Mouse (Mus musculus) gastrocnemius, postnatal 36 days (tissue): Measurements from ENCODE around the gene Ccdc167. TPM values are rescaled to one million over a fixed set of nuclear protein-coding genes. Genes with fewer than 3 reads are reported as not detected.

ENCODE experiments used
- DNase-seq, 2 experiments: peaks; one replicate each; pipeline ENCODE4 v3.0.0; 2022
- intact Hi-C: fragments of 180-260 bp; cut with DNase I; formaldehyde crosslinking; loops from one replicate; pipeline ENCODE4 v1.15.1; 2025
- total RNA-seq, 2 experiments: library from RNA; stranded (reverse); gene quantifications; 2 replicates each; pipeline ENCODE4 v1.2.3; 2021

The Ccdc167 gene
- total RNA-seq, 2 experiments from 2014 or later: 7.0 TPM

DNA sequence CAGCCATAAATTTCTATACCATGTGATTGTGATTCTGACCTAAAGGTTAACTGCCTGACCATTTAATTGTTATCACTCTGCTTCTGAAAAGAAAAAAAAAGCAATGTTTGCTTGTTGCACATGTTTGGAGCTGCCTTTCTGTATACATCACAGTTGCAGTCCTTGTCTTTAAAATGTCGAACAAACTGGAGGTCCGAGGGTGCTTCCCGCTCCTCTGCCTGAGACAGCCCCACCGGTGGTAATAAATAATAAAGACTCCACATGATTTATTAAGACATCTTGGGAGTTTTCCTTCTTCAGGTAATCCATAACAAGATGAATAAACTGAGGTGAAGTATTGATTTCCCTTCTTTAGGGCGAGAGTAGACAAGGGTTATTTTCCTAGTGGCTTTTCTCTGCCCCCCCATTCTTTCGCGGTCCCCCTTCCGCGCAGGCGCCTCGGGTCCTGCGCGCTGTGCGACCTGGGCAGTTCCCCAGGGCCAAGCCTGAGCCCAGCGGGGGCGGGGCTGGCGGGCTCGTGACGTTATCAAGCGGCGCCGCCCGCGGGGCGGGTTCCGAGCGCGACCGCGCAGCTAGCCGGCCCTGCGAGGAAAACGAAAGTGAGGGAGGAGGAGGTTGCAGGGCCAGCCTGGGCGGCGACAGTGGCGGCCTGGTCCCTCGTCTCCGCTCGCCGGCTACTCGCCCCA lies 56.6 kb downstream of the Ccdc167 start, which contains the start of gene Cmtr1:
Gene Cmtr1 (plus strand): TSS at position 520 of the 686 bp plus-strand sequence.
- intact Hi-C loops: no loop called here
- peak; percentile 94 to 95 for DNase-seq

GRCm38 (mm10) chr17:29658249-29658648 lies 58.6 kb downstream of the Ccdc167 start:
- intact Hi-C loops: no loop called here
- DNase-seq: no peak

GRCm38 (mm10) chr17:29642219-29642618 lies 74.6 kb downstream of the Ccdc167 start:
- intact Hi-C loops: no loop called here
- DNase-seq: no peak

DNA sequence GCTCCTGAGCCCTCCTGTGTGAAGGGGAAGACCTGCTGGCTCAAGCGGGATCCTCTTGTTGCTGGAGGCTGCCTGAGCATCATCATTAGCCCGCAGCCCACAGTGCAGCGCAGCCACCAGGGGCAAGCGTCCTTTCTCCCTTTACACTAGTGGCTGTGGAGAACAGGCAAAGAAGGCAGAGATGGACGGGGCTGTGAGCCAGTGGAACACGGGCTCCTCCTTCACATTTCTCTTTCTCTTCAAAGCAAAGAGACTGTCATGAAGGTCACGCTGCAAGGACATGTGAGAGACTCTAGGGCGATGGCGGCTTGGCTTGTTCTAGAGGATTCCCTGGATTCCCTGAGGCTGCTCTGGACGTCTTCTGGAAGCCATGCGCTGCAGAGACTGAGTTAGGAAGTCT lies 75.9 kb downstream of the Ccdc167 start:
- DNase-seq: no peak
- intact Hi-C loops: no loop called here

DNA sequence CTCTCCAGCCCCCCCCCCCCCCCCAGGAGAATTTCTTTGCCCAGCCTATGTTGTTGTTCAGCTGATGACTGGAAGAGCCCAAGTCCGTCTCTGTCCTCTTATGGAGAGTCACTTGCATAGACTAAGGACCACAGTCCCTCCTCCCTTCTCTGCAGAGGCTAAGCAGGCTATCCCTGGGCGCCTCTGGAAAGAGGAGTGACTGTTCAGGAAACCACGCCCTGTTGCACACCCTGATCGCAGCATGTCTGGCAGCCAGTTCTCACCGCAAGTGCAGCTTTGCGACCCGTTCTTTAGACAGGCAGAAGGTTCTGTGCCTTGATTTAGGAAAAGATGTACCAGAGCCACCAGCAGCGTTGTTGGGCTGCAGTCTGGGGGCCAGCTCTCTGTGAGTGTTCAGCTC lies 78.9 kb downstream of the Ccdc167 start:
- no peak for DNase-seq
- intact Hi-C loops: loop anchor here (5.0 kb wide), 1 partner anchor 54 kb away; no protein-coding TSS in a partner anchor

GRCm38 (mm10) chr17:29637377-29637776 lies 79.5 kb downstream of the Ccdc167 start:
- DNase-seq: no peak
- intact Hi-C loops: loop anchor here (5.0 kb wide), 1 partner anchor 55 kb away; no protein-coding TSS in a partner anchor

Other genes with a start within 250 kb of the Ccdc167 start
- 10 to 100 TPM; 13.6 to 16.3 TPM for gene Pim1, start 226.3 kb downstream of the Ccdc167 start, total RNA-seq
- gene Gm17657, start 167.4 kb downstream of the Ccdc167 start, total RNA-seq: not detected
- gene Tbc1d22b, start 167.3 kb downstream of the Ccdc167 start, total RNA-seq: 1 to 10 TPM; 7.3 to 9.1 TPM
- not detected for gene Tmem217, start 164.7 kb downstream of the Ccdc167 start, total RNA-seq
- 10 to 100 TPM; 17.9 to 22.4 TPM for gene Rnf8, start 102.3 kb downstream of the Ccdc167 start, total RNA-seq
- gene Gm28043, start 102.2 kb downstream of the Ccdc167 start, total RNA-seq: 1 to 10 TPM in 1 of 2 experiments, under 1 TPM in 1; 0.84 to 1.7 TPM
- gene Cmtr1, start 56.4 kb downstream of the Ccdc167 start, total RNA-seq: 10 to 100 TPM; 35.5 to 41.4 TPM